Comparison of ENCODE assay signal across 23 mouse cellular contexts in the genomic region with DNA sequence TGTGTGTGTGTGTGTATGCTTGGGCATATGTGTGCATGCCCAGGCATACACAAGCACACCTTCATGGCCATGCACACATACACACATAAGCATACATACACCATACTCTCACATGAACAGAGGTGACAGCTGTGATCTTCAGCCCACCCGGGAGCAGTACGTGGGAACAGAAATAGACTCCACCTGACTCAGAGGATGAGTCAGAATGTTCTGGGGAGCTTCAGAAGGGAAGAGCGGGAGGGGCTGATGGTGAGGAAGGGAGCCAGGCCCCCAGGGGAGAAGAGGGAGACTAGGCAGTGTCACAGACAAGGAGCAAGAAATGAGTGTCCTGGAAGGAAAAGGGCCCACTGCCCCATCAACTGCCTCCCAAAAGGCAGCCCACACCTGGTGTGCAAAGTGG.
DNase-seq lines count a peak whose midpoint lies in the region; ATAC-seq and TF ChIP-seq lines count a peak whose summit lies in the region.
"Had no signal": no experiment of that assay in that cellular context is flagged by ENCODE, and none has a peak within 500 bp of the region (broad histone marks: within the 10 kb centered on the region; RNA-seq: fewer than 3 reads in every experiment).

No protein-coding gene starts in this region.

- ATAC-seq in midbrain, embryonic 13.5 days = no peak
- ATAC-seq: lung, postnatal 0 days had no signal

- H3K9ac ChIP-seq in midbrain, embryonic 13.5 days (replicated peaks) = no peak overlapping the region
- H3K9ac ChIP-seq: limb, embryonic 15.5 days; liver, embryonic 15.5 days; midbrain, embryonic 12.5 days; neural tube, embryonic 12.5 days; stomach, embryonic 15.5 days had no signal

- WGBS in olfactory bulb, adult 2 months = 29% methylated on average over 3 of the region's 3 CpGs
- WGBS in midbrain, embryonic 13.5 days = 81% methylated on average over 3 of the region's 3 CpGs

- no peak for TF ChIP-seq POLR2A in olfactory bulb, adult 2 months (IDR thresholded peaks at IDR 0.05; ENCODE audit: insufficient read depth, low read depth, low read length)

- TF ChIP-seq CTCF in olfactory bulb, adult 2 months (IDR thresholded peaks at IDR 0.05; ENCODE audit: insufficient read depth, low read depth, low read length) = no peak

- H3K27ac ChIP-seq in olfactory bulb, adult 2 months (ENCODE audit: insufficient read depth, low read depth, low read length) = peak overlapping the region; percentile 57
- H3K27ac ChIP-seq in midbrain, embryonic 13.5 days = no peak overlapping the region
- H3K27ac ChIP-seq: forebrain, embryonic 10.5 days; heart, embryonic 10.5 days; hindbrain, embryonic 10.5 days; limb, embryonic 15.5 days; liver, embryonic 15.5 days; midbrain, embryonic 12.5 days; neural tube, embryonic 12.5 days; stomach, embryonic 15.5 days had no signal

- H3K4me2 ChIP-seq in midbrain, embryonic 13.5 days (replicated peaks) = no peak overlapping the region
- H3K4me2 ChIP-seq: limb, embryonic 15.5 days; liver, embryonic 15.5 days; midbrain, embryonic 12.5 days; neural tube, embryonic 12.5 days; stomach, embryonic 15.5 days had no signal

- no peaks in the 10 kb centered on the region for H3K27me3 ChIP-seq in midbrain, embryonic 13.5 days
- H3K27me3 ChIP-seq: limb, embryonic 15.5 days; liver, embryonic 15.5 days; midbrain, embryonic 12.5 days; neural tube, embryonic 12.5 days; stomach, embryonic 15.5 days had no signal

- DNase-seq in heart, adult 11 months = peak; percentile 52
- DNase-seq in heart, adult 18-20 months = no peak
- DNase-seq in 3T3-L1 (ENCODE audit: low read depth, low spot score) = peak; percentile 47
- DNase-seq in frontal cortex, postnatal 36 days (ENCODE audit: low spot score in 2 of 2) = peak; percentile 23 to 35
- DNase-seq in thymus, postnatal 14 days = no peak
- DNase-seq in spleen, postnatal 14 days (ENCODE audit: low spot score in 2 of 2) = no peak
- DNase-seq: adrenal gland, adult 8-10 months; cerebellum, adult 11-12 months; cerebellum, postnatal 36 days; gastrocnemius, postnatal 25 days; kidney, adult 11 months; thymus, adult 2 months had no signal

- H3K4me3 ChIP-seq in olfactory bulb, adult 2 months (ENCODE audit: insufficient read depth, low read depth, low read length) = no peak overlapping the region
- no peak overlapping the region for H3K4me3 ChIP-seq in midbrain, embryonic 13.5 days (replicated peaks)
- H3K4me3 ChIP-seq: forebrain, embryonic 10.5 days; heart, embryonic 10.5 days; hindbrain, embryonic 10.5 days; limb, embryonic 15.5 days; liver, embryonic 15.5 days; midbrain, embryonic 12.5 days; neural tube, embryonic 12.5 days; stomach, embryonic 15.5 days had no signal

- no peaks in the 10 kb centered on the region for H3K36me3 ChIP-seq in midbrain, embryonic 13.5 days
- H3K36me3 ChIP-seq: forebrain, embryonic 10.5 days; heart, embryonic 10.5 days; hindbrain, embryonic 10.5 days; limb, embryonic 15.5 days; liver, embryonic 15.5 days; midbrain, embryonic 12.5 days; neural tube, embryonic 12.5 days; stomach, embryonic 15.5 days had no signal

- no peaks in the 10 kb centered on the region for H3K9me3 ChIP-seq in midbrain, embryonic 13.5 days
- H3K9me3 ChIP-seq: forebrain, embryonic 10.5 days; heart, embryonic 10.5 days; hindbrain, embryonic 10.5 days; limb, embryonic 15.5 days; liver, embryonic 15.5 days; midbrain, embryonic 12.5 days; neural tube, embryonic 12.5 days; stomach, embryonic 15.5 days had no signal

- peaks cover 10% of the 10 kb centered on the region for H3K4me1 ChIP-seq in olfactory bulb, adult 2 months (ENCODE audit: control insufficient read depth, insufficient read depth, low read length)
- H3K4me1 ChIP-seq in midbrain, embryonic 13.5 days (replicated peaks) = no peaks in the 10 kb centered on the region
- H3K4me1 ChIP-seq: forebrain, embryonic 10.5 days; heart, embryonic 10.5 days; hindbrain, embryonic 10.5 days; limb, embryonic 15.5 days; liver, embryonic 15.5 days; midbrain, embryonic 12.5 days; neural tube, embryonic 12.5 days; stomach, embryonic 15.5 days had no signal

Comparison
In these comparisons a context has a peak if more than half of its experiments do, and no peak if none do; other contexts are left out.
1. DNase-seq: peak in heart, adult 11 months (single experiment), 3T3-L1 (single experiment) and frontal cortex, postnatal 36 days (2 of 2); none in heart, adult 18-20 months (0 of 2), thymus, postnatal 14 days (single experiment) and spleen, postnatal 14 days (0 of 2).